ENCODE assay signal across 9 mouse cellular contexts in the genomic region with DNA sequence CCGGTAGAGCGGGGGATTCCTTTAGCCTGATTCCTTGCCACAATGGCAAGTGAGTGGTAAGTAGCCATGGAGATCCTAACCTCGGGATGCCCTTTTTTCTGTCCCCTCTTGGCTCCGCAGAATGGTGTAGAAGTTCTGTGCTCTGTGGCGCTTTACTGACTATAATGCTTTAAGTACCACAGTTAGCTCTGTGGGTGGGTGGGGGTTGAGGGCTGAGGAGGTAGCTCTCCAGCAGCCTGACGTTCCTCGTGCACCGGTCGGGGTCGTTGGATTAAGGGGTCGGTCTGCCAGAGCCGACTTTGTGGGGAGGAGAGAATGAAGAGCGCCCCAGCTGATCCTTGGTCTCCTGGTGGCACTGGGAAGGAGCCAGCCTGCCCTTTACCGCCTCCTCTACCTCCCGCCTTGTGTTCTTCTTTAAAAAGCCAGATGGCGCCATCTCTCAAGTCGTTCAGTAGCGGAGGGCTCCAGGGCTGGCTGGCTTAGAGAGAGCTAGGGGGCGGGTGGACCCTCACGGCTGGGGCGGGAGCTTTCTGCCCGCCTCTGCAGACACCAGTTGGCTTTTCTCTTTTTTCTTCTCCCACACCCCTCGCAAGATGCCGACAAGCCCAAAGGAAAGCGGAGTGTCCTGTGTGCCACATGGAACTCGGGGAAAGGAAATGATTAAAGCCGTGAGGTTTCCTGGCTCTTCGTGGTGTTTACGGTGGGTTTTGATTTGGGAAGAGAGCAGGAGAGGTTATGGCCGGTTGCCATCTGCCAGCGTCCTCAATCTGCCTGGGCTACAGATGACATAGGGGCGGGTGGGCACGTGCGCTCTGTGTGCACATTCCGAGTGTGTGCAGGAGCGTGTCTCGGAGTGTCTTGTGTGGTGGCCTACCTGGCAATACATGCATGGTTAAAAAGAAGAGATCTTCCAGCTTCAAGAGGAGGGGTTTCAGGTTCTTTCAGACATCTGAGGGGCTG. TPM values are rescaled to one million over a fixed set of nuclear protein-coding genes. Genes with fewer than 3 reads are reported as not detected.
DNase-seq lines count a peak whose midpoint lies in the region; ATAC-seq and TF ChIP-seq lines count a peak whose summit lies in the region.
"Had no signal": no experiment of that assay in that cellular context is flagged by ENCODE, and none has a peak within 500 bp of the region (broad histone marks: within the 10 kb centered on the region; RNA-seq: fewer than 3 reads in every experiment).

No protein-coding gene starts in this region.

- WGBS in forebrain, embryonic 16.5 days: under 1% methylated on average over 37 of the region's 37 CpGs
- WGBS in intestine, embryonic 16.5 days: 4% methylated on average over 37 of the region's 37 CpGs
- WGBS in lung, embryonic 16.5 days: 3% methylated on average over 37 of the region's 37 CpGs
- WGBS in small intestine, adult 2 months: 7% methylated on average over 37 of the region's 37 CpGs

- H3K36me3 ChIP-seq in forebrain, embryonic 16.5 days (ENCODE audit: control insufficient read depth, insufficient read depth): no peaks in the 10 kb centered on the region
- no peaks in the 10 kb centered on the region for H3K36me3 ChIP-seq in intestine, embryonic 16.5 days (ENCODE audit: control insufficient read depth, insufficient read depth, low read length)
- H3K36me3 ChIP-seq in lung, embryonic 16.5 days (ENCODE audit: control insufficient read depth, insufficient read depth, low read length): no peaks in the 10 kb centered on the region
- H3K36me3 ChIP-seq in small intestine, adult 2 months (ENCODE audit: control insufficient read depth, insufficient read depth, low read length): no peaks in the 10 kb centered on the region

- peak overlapping the region; percentile 47 for H3K4me3 ChIP-seq in forebrain, embryonic 16.5 days (replicated peaks; ENCODE audit: low read length)
- peak overlapping the region; percentile 47 for H3K4me3 ChIP-seq in intestine, embryonic 16.5 days (ENCODE audit: low read length)
- H3K4me3 ChIP-seq in lung, embryonic 16.5 days (ENCODE audit: low read length): peak overlapping the region; percentile 40
- peak overlapping the region; percentile 44 for H3K4me3 ChIP-seq in small intestine, adult 2 months (ENCODE audit: low read depth, low read length)

- peak; percentile 97 for ATAC-seq in forebrain, embryonic 16.5 days
- peak; percentile 93 for ATAC-seq in intestine, embryonic 16.5 days
- ATAC-seq in lung, embryonic 16.5 days (ENCODE audit: low read depth): peak; percentile 88

- H3K27ac ChIP-seq in forebrain, embryonic 16.5 days (ENCODE audit: low read length): no peak overlapping the region
- no peak overlapping the region for H3K27ac ChIP-seq in intestine, embryonic 16.5 days (ENCODE audit: low read length)
- no peak overlapping the region for H3K27ac ChIP-seq in lung, embryonic 16.5 days (ENCODE audit: low read length)
- no peak overlapping the region for H3K27ac ChIP-seq in small intestine, adult 2 months (ENCODE audit: insufficient read depth, low read depth, low read length)

- TF ChIP-seq CTCF in small intestine, adult 2 months (IDR thresholded peaks at IDR 0.05; ENCODE audit: extremely low read depth, insufficient read length, insufficient replicate concordance, low read depth, low read length): no peak; the same call in 1 of the 2 replicates

- no peaks in the 10 kb centered on the region for H3K9me3 ChIP-seq in forebrain, embryonic 16.5 days (ENCODE audit: control insufficient read depth, low read length)
- no peaks in the 10 kb centered on the region for H3K9me3 ChIP-seq in intestine, embryonic 16.5 days (ENCODE audit: control insufficient read depth, low read length)
- H3K9me3 ChIP-seq in lung, embryonic 16.5 days (ENCODE audit: control insufficient read depth, low read length): no peaks in the 10 kb centered on the region

- peak overlapping the region; percentile 32; the same call in 1 of the 2 replicates for H3K9ac ChIP-seq in forebrain, embryonic 16.5 days (replicated peaks; ENCODE audit: low read depth, low read length)
- H3K9ac ChIP-seq in intestine, embryonic 16.5 days (ENCODE audit: low read depth, low read length): peak overlapping the region; percentile 61
- peak overlapping the region; percentile 24; the same call in 1 of the 2 replicates for H3K9ac ChIP-seq in lung, embryonic 16.5 days (ENCODE audit: low read length)

- H3K27me3 ChIP-seq in forebrain, embryonic 16.5 days (replicated peaks; ENCODE audit: control insufficient read depth, insufficient read depth, low read length): peaks cover 48% of the 10 kb centered on the region
- H3K27me3 ChIP-seq in intestine, embryonic 16.5 days (replicated peaks; ENCODE audit: control insufficient read depth, insufficient read depth, low read length): peaks cover 21% of the 10 kb centered on the region
- peaks cover 57% of the 10 kb centered on the region for H3K27me3 ChIP-seq in lung, embryonic 16.5 days (ENCODE audit: control insufficient read depth, insufficient read depth, low read depth, low read length)
- H3K27me3 ChIP-seq in small intestine, adult 2 months (ENCODE audit: control insufficient read depth, insufficient read depth, low read length): peaks cover 6% of the 10 kb centered on the region

- no peak for TF ChIP-seq POLR2A in small intestine, adult 2 months (IDR thresholded peaks at IDR 0.05; ENCODE audit: low read depth, low read length)

- peak; percentile 63 to 64 for DNase-seq in cerebellum, postnatal 14 days
- no peak for DNase-seq in cerebellum, adult 11 months
- peak; percentile 64 for DNase-seq in MN1 (ENCODE audit: low spot score)
- DNase-seq in layer of hippocampus, postnatal 25 days (ENCODE audit: extremely low spot score in 1 of 2, low spot score in 1 of 2): no peak

- H3K4me1 ChIP-seq in forebrain, embryonic 16.5 days (replicated peaks; ENCODE audit: control insufficient read depth, insufficient read depth, low read length): peaks cover 10% of the 10 kb centered on the region
- H3K4me1 ChIP-seq in intestine, embryonic 16.5 days (ENCODE audit: control insufficient read depth, insufficient read depth, low read length): 0 out of 2 replicates have a peak, but pooled peaks cover 3% of the 10 kb centered on the region
- peaks cover 4% of the 10 kb centered on the region; the same call in 1 of the 2 replicates for H3K4me1 ChIP-seq in lung, embryonic 16.5 days (replicated peaks; ENCODE audit: control insufficient read depth, insufficient read depth, low read length)
- H3K4me1 ChIP-seq in small intestine, adult 2 months (ENCODE audit: control insufficient read depth, insufficient read depth, insufficient read length, low read length): no peaks in the 10 kb centered on the region; the same call in 1 of the 2 replicates

- H3K4me2 ChIP-seq in forebrain, embryonic 16.5 days (ENCODE audit: low read length): peak overlapping the region; percentile 88
- peak overlapping the region; percentile 57 for H3K4me2 ChIP-seq in intestine, embryonic 16.5 days (ENCODE audit: low read depth, low read length)
- peak overlapping the region; percentile 64 for H3K4me2 ChIP-seq in lung, embryonic 16.5 days (ENCODE audit: low read depth, low read length)

RNA-seq across cellular contexts. Expression of a gene that starts 32.8 kb away (rescaled TPM):
- not detected in 2 replicates for polyA plus RNA-seq in forebrain, embryonic 16.5 days (2015; fragmentation: Nextera tagmentation; extraction: Ambion mirVana)
- polyA plus RNA-seq in intestine, embryonic 16.5 days (2015; fragmentation: Nextera tagmentation; extraction: Ambion mirVana): 4.1 and 5.1 TPM in 2 replicates
- polyA plus RNA-seq in lung, embryonic 16.5 days (2015; fragmentation: Nextera tagmentation; extraction: Ambion mirVana): 0.43 and 0.59 TPM in 2 replicates
- 5.5 and 6.5 TPM in 2 replicates for polyA plus RNA-seq in small intestine, adult 2 months (2012; rRNA removed)
- total RNA-seq in layer of hippocampus, postnatal 25 days (2021): not detected
- total RNA-seq: MEL had no signal

Comparison
In these comparisons a context has a peak if more than half of its experiments do, and no peak if none do; other contexts are left out.
1. DNase-seq: peak in cerebellum, postnatal 14 days (2 of 2) and MN1 (single experiment); none in cerebellum, adult 11 months (single experiment) and layer of hippocampus, postnatal 25 days (0 of 2).
2. Peak in every context shown above with its lines, with median percentiles within 50 percentile points of each other: ATAC-seq, H3K4me2 ChIP-seq, H3K4me3 ChIP-seq and H3K9ac ChIP-seq.